Mouse (Mus musculus): Measurements from ENCODE around the gene Grin3a.
"Not testable (repeated sequence)": the region's sequence is repeated elsewhere in the genome, so short reads cannot be mapped to it uniquely, and the experiment has no call there.

Grin3a gene

GRCm38 (mm10) chr4:49680171-49680875, 165.2 kb downstream of the Grin3a start:
- no peak for DNase-seq (ENCODE audit: low spot score)

GRCm38 (mm10) chr4:49676790-49677189, 168.8 kb downstream of the Grin3a start:
- no peak for DNase-seq (ENCODE audit: low spot score)

GRCm38 (mm10) chr4:49676071-49676470, 169.5 kb downstream of the Grin3a start:
- no peak for DNase-seq (ENCODE audit: low spot score)

GRCm38 (mm10) chr4:49664850-49665249, 180.7 kb downstream of the Grin3a start:
- no peak for DNase-seq (ENCODE audit: low spot score)

- DNase-seq (ENCODE audit: low spot score) = no peak
These were observed 183.3 kb downstream of the Grin3a start for GRCm38 (mm10) chr4:49662231-49662630.

GRCm38 (mm10) chr4:49661664-49662063, 183.9 kb downstream of the Grin3a start:
- DNase-seq (ENCODE audit: low spot score) = no peak

GRCm38 (mm10) chr4:49659421-49659820, 186.1 kb downstream of the Grin3a start:
- no peak for DNase-seq (ENCODE audit: low spot score)

GRCm38 (mm10) chr4:49639913-49640312, 205.6 kb downstream of the Grin3a start:
- DNase-seq (ENCODE audit: low spot score) = no peak

GRCm38 (mm10) chr4:49637821-49638220, 207.7 kb downstream of the Grin3a start:
- no peak for DNase-seq (ENCODE audit: low spot score)

- no peak for DNase-seq (ENCODE audit: low spot score)
These were observed 213.4 kb downstream of the Grin3a start for GRCm38 (mm10) chr4:49632139-49632481.

GRCm38 (mm10) chr4:49631319-49632138, 214.0 kb downstream of the Grin3a start, which contains the start of gene Rnf20:
Rnf20 (plus strand) TSS chr4:49632006.
- peak; percentile 98 for DNase-seq (ENCODE audit: low spot score)

GRCm38 (mm10) chr4:49628941-49629340, 216.6 kb downstream of the Grin3a start:
- no peak for DNase-seq (ENCODE audit: low spot score)

GRCm38 (mm10) chr4:49626973-49627372, 218.6 kb downstream of the Grin3a start:
- peak; percentile 89 for DNase-seq (ENCODE audit: low spot score)

GRCm38 (mm10) chr4:49624969-49625368, 220.6 kb downstream of the Grin3a start:
- not testable (repeated sequence) for DNase-seq (ENCODE audit: low spot score)

- no peak for DNase-seq (ENCODE audit: low spot score)
These were observed 221.6 kb downstream of the Grin3a start for GRCm38 (mm10) chr4:49623916-49624315.

GRCm38 (mm10) chr4:49622272-49622671, 223.3 kb downstream of the Grin3a start:
- DNase-seq (ENCODE audit: low spot score) = no peak

- DNase-seq (ENCODE audit: low spot score) = not testable (repeated sequence)
These were observed 225.7 kb downstream of the Grin3a start for GRCm38 (mm10) chr4:49619861-49620260.

GRCm38 (mm10) chr4:49616924-49617323, 228.6 kb downstream of the Grin3a start:
- DNase-seq (ENCODE audit: low spot score) = no peak
